Mouse (Mus musculus): ENCODE results near the gene Tyk2.
A peak's percentile ranks its signal among the peaks of the same experiment; 100 is the strongest.

The Tyk2 gene

GRCm38 (mm10) chr9:21107607-21108237, 23.3 kb downstream of the Tyk2 start:
- no peak for DNase-seq

GRCm38 (mm10) chr9:21105760-21106564, 25.1 kb downstream of the Tyk2 start:
- DNase-seq = no peak

GRCm38 (mm10) chr9:21104814-21105213, 26.2 kb downstream of the Tyk2 start:
- no peak for DNase-seq

- no peak for DNase-seq
These were observed 29.0 kb downstream of the Tyk2 start for GRCm38 (mm10) chr9:21102076-21102475.

- DNase-seq = no peak
These were observed 30.4 kb downstream of the Tyk2 start for GRCm38 (mm10) chr9:21100447-21101161.

GRCm38 (mm10) chr9:21097793-21098192, 33.2 kb downstream of the Tyk2 start:
- DNase-seq = no peak

- DNase-seq = no peak
These were observed 35.1 kb downstream of the Tyk2 start for GRCm38 (mm10) chr9:21095958-21096357.

GRCm38 (mm10) chr9:21093423-21093822, 37.6 kb downstream of the Tyk2 start:
- no peak for DNase-seq

GRCm38 (mm10) chr9:21091707-21092320, 39.2 kb downstream of the Tyk2 start, which contains the start of the genes Gm38431 and Raver1:
Gene Gm38431 (minus strand): TSS chr9:21091997.
Gene Raver1 (minus strand): TSS chr9:21092008.
- DNase-seq = peak; percentile 97

- no peak for DNase-seq
These were observed 39.9 kb downstream of the Tyk2 start for GRCm38 (mm10) chr9:21090972-21091706.

GRCm38 (mm10) chr9:21090537-21090936, 40.5 kb downstream of the Tyk2 start:
- no peak for DNase-seq

- DNase-seq = no peak
These were observed 47.7 kb downstream of the Tyk2 start for GRCm38 (mm10) chr9:21083324-21083723.

- DNase-seq = no peak
These were observed 49.9 kb downstream of the Tyk2 start for GRCm38 (mm10) chr9:21081127-21081526.

- DNase-seq = no peak
These were observed 55.4 kb downstream of the Tyk2 start for GRCm38 (mm10) chr9:21075625-21076024.

- DNase-seq = no peak
These were observed 56.9 kb downstream of the Tyk2 start for GRCm38 (mm10) chr9:21074173-21074572.

- DNase-seq = peak; percentile 83
These were observed 57.8 kb downstream of the Tyk2 start, which contains the start of the genes Gm49373 and Fdx1l for GRCm38 (mm10) chr9:21073044-21073840. Gene Gm49373 (minus strand): TSS chr9:21073096. Gene Fdx1l (minus strand): TSS chr9:21073614.

- no peak for DNase-seq
These were observed 58.4 kb downstream of the Tyk2 start for GRCm38 (mm10) chr9:21072641-21073040.

GRCm38 (mm10) chr9:21067006-21067684, 63.9 kb downstream of the Tyk2 start, which contains the start of gene Zglp1:
Gene Zglp1 (minus strand): TSS chr9:21067093.
- no peak for DNase-seq

- DNase-seq = no peak
These were observed 68.1 kb downstream of the Tyk2 start for GRCm38 (mm10) chr9:21062928-21063327.
